Mouse (Mus musculus) spleen, postnatal 10 days (tissue): ENCODE data around the gene Tctex1d4.

ENCODE experiments used
- DNase-seq, 2 experiments: peaks; one replicate each; pipeline ENCODE4 v3.0.0; 2021 to 2022; ENCODE audit warnings: low spot score in 2 of 2

Tctex1d4 gene

DNA sequence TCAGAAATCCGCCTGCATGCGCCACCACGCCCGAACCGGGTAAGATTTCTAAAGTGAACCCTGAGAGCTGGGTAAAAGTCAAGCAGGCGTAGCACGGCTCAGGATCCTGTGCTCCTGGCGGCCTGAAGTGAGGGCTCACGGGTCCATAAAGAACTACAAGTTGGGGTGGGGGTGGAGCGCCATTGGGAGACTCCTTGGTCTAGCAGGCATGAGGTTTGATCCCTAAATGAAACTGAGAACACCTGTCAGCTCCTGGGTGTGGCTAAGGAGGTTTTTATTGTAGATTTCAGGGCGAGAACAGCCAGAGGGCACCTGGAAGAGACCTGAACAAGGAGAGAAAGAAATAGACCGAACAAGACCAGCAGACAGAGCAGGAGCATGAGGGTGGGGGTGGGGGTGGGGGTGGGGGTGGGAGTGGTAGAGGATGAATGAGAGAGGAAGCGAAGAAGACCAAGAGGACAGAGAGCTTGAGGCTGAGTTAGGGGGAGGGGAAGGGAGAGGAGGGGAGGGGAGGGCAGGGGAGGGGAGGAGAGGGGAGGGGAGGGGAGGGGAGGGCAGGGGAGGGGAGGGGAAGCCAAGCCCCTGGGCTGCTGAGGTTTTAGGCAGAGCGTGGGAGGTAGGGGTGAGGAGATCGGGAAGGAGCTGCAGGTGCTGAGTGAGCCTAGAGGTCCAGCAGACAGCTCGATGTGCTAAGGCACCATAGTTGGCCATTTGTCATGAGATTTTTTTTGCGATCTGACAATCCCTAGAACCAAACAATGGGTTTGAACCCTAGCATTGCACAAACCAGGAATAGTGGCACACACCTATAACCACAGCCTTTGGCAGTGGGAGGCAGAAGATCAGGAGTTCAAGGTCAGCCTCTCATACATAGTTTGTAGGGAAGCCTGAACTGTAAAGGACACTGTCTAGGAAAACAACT, 12.0 kb downstream of the Tctex1d4 start:
- DNase-seq = no peak

DNA sequence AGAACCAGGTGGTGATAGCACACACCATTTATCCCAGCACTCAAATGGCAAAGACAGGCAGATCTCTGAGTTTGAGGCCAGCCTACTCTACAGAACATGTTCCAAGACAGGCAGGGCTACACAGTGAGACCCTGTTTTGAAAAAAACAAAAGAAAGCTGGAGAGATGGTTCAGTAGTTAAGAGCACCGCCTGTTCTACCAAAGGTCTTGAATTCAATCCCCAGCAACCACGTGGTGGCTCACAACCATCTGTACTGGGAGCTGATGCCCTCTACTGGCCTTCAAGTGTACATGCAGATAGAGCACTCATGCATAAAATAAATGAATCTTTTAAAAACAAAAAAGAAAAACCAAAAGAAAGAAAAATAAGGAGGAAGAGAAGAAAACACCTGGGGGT, 12.6 kb downstream of the Tctex1d4 start:
- peak in 1 of 2 experiments; percentile 57 for DNase-seq

DNA sequence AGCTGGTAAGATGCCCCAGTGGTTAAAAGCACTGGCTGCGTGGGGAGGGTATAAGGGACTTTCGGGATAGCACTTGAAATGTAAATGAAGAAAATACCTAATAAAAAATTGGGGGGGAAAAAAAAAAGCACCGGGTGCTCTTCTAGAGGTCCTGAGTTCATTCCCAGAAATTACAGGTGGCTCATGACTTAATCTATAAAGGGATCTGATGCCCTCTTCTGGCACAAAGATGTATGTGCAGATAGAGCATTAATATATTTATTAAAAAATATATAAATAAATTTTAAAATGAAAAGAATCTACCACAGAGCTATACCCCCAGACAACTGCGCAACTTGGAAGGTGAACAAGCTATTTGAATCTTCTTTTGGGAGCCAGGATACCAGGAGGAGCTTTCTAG, 14.0 kb downstream of the Tctex1d4 start:
- no peak for DNase-seq

DNA sequence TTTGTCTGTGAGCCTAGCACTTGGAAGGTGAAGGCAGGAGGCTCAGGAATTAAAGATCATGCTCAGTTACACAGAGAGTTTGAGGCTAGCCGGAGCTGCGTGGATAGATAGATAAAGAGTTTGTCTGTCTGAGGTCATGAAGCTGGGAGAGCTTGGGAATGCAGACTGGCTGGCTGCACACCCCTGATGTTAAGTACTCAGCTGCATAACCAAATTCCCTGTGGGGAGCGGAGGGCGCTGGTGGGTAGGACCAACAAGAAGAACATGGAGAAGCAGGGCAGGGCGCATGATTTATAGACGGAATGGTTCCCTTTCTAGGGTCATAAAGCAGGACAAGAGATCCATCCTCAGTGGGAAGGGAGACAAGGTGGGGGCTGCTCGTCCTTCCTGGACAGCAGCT, 16.4 kb downstream of the Tctex1d4 start:
- DNase-seq = no peak

DNA sequence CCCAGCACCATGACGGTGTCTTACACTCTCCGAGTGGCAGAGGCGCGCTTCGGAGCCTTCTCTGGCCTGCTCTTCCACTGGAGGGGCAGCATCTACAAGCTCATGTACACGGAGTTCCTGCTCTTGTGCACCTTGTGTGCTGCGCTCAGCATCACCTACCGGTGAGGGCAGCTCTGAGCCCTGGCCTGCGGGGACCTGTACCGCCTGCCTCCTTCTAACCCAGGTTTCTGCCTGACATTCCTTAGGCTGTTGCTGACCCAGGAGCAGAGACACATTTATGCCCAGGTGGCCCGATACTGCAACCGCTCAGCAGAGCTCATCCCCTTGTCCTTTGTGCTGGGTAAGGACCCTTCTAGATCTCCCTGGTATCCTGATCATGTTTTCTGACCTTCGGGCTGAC, 18.7 kb downstream of the Tctex1d4 start:
- DNase-seq = no peak

DNA sequence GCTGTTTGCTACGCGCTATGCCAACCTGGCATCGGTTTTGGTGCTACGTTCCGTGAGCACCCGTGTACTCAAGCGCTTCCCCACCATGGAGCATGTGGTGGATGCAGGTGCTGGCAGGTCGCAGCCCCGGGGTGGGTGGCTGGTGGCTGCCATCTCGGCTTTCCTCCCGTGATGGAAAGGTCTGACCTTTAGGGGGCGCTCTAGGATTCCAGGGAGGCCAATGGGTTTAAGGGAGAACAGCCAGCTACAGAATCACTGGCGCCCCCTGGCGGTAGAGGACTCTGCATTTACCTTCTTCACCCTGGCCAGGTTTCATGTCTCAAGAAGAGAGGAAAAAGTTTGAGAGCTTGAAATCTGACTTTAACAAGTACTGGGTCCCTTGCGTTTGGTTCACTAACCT, 19.6 kb downstream of the Tctex1d4 start:
- DNase-seq = peak; percentile 87 to 97

DNA sequence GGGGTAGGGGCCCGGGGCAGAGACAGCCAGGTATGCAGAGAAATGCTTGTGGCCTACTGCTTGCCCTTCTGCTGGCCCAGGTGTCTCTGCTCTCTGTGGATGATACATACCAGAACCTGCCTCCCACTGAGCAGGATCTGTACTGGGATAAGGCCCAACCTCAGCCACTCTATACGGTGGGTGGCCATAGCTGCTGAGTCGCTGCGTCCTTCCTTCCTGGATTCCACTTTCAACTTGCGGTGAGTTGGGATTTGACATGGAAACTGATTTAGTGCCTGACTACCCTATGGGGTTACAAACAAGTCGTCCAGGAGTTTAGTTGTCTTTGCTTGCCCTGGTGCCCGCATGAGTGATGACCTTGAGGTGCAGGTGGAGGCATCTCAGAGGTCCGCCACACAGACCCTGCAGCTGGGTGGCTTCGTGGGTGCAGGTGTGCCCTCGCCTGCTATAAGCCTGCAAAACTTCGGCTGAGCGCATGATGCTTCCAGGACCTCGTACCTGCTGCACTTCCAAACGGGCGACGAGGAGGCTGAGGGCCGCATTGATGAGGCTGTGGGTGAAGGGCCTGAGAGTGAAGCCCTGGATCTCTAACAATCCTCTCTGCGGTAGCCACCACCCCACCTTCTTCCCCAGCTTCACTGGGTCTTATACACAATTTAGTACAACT, 21.6 kb downstream of the Tctex1d4 start:
- no peak for DNase-seq

DNA sequence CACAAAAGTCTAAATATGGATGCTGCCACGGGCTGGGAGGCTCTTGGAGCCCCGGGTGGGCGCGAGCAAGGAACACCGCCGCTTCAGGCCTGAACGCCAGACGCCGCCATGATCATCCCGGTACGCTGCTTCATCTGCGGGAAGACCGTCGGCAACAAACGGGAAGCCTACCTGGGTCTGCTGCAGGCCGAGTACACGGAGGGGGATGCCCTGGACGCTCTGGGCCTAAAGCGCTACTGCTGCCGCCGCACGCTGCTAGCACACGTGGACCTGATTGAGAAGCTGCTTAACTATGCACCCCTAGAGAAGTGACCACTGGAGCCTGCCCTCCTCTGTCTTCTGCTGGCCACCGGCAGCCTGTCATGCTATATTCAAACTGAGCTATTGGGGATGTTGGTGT, 22.2 kb downstream of the Tctex1d4 start:
- DNase-seq = no peak

DNA sequence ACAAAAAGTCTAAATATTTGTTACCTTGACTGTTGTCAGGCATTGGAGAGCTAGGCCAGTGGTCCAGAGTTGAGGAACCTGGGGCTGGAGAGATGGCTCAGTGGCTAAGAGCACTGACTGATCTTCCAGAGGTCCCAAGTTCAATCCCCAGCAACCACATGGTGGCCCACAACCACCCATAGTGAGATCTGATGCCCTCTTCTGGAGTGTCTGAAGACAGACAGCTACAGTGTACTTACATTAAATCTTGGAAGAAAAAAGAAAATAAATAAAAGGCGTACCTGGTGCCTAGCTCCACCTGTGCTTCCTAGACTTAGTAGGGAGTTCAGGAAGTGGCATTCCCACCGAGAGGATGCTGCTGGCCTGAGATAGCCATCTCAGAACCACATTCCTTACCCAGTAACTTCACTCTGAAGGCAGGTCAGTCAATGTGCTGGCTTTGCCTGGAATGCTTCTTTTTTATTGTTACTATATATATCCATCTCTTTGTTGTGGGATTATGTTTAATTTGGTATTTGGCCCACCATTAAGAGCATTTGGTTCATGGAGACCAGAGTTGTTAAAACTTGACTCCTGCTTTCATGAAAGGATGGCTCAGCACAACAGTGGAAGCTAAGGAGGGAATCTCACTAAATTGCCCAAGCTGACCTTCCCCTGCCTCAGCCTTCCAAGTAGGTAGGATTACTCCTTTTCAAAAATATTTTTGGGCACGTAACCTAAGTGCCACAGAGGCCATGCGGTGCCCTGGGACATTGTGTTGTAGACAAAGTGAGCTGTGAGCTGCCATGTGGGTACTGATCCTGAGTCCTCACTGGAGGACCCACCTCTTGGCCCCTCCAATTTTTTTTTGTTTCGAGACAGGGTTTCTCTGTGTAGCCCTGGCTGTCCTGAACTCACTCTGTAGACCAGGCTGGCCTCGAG, 23.0 kb downstream of the Tctex1d4 start:
- no peak for DNase-seq

DNA sequence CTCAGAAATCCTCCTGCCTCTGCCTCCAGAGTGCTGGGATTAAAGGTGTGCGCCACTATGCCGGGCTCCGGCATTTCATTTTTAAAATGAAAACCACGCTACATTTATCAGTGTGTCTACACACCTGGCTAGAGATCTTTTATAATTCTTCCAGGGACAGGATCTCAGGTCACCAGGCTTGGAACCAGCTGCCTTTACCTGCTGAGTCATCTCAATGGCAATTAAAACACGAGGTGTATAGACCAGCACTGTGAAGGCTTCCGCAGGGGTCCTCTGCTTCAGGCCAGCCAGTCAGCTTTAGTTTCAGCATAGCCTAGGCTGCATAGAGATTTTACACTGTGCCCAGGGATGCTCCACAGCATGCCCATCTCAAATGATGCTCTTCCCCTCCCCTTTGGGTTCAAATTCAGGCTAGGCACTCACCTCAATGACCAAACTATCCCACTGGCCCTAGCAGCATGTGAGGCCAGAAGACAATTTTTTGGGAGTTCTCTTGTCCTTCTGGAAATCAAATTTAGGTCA, 23.7 kb downstream of the Tctex1d4 start:
- no peak for DNase-seq

DNA sequence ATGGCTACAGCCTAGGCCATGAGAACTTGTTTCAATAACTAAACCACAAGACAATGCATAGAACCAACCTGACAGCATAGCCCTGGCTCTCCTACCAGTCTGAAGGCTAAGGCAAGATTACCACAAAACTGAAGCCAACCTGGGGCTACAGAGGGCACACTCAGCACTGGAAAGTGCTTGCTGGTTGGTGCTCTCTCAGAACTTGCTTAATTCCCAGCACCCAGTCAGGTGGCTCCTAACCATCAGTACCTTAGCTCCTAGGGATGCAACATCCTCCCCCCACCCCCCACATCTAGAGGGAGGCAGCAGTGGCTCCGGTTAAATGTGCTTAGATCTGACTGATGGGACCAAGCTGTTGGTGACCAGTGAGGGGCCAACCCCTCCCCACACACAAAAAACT, 24.8 kb downstream of the Tctex1d4 start:
- DNase-seq = no peak

DNA sequence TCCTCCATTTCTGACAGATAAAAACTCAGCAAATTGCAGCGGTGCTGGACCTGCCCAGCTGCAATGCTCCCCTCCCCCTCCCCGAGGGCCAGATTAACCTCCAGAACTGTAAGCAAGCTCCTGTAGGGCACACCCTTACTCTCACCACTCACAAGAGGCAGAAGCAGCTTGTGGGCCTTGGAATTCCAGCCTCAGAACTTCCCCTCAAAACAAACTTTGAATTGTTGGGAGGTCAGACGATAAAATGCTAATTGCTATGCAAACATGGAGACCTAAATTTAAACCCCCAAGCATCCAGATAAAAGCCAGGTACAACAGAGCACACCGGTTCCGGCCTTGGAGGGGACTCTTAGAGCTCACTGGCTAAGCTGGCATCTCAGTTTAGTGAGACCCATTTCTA, 26.1 kb downstream of the Tctex1d4 start:
- peak in 1 of 2 experiments; percentile 19 for DNase-seq

DNA sequence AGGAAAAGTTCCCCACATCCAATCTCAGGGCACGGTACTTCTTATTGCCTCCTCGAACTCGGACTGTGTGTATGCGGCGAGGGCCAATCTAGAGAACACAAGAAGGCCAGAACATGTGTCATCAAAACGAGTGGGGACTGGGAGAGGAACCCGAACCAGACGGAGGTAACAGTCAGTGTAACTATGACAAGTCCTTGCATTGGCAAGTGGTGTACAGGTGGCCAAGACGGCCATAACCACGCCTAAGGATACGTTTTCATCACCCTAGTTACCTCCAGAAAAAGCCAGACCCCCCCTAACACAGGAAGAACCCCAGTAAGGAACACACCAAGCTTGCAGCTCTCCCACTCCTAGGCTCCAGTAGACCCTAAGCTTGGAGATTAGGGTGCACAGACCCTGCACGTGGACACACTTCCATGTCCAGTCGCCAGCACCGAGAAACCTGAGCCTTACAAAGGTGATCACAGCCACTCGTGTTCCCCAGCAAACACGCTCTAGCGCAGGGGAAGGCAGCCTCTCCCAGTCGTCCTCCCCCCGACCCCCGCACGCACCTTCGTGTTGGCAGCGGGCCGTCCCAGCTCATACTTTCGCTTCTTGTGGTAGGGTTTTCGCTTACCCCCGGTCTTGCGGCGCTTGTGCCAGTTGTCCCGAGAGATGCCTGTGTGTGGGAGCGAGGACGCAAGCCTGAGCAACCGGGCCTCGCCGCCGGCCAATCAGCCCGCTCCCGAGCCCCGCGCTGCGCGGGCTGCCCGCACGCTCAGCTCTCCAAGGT, 28.6 kb downstream of the Tctex1d4 start:
- peak in 1 of 2 experiments; percentile 35 for DNase-seq

DNA sequence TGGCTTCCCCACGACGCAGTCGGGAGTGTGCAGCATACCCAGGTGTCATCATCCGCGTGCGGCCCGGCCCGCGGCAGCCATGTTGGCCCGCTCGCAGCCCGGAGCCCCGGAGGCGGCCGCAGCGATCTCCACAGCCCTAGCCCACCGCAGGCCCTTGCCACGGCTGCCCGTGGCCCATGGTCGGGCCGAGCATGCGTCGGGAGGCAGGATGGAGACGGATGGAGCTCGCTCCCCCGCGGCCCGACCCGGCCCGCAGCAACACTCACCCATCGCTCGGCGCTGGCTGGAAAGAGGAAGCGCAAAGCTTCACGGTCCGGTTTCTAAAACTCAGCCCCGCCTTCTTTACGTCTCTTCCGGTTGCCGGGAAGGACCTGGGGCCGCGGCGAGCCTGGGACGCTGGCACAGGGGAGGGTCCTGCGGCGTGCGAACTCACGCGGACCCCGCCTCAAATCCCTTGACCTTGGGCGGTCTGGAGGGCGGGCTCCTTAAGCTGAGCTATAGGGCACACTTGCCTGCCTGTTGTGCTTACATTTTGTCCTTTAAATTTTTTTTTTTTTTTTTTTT, 29.3 kb downstream of the Tctex1d4 start, which contains the start of gene Rps8:
Gene Rps8 (minus strand): TSS at position 452 of the 564 bp plus-strand sequence.
- peak; percentile 82 to 85 for DNase-seq

DNA sequence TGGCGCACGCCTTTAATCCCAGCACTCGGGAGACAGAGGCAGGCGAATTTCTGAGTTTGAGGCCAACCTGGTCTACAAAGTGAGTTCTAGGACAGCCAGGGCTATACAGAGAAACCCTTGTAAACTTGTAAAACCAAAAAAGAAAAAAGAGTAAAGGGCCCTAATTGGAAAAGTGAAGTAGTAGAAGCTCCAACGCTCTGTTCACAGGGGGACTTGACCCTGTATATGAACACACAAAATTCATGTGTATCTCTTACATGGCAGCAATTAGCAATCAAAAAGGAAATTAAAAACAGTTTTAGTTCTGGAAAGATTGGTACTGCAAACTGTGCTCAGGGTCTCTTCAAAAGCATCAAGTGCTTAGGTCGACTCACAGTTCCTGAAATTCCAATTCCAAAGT, 29.8 kb downstream of the Tctex1d4 start:
- no peak for DNase-seq

DNA sequence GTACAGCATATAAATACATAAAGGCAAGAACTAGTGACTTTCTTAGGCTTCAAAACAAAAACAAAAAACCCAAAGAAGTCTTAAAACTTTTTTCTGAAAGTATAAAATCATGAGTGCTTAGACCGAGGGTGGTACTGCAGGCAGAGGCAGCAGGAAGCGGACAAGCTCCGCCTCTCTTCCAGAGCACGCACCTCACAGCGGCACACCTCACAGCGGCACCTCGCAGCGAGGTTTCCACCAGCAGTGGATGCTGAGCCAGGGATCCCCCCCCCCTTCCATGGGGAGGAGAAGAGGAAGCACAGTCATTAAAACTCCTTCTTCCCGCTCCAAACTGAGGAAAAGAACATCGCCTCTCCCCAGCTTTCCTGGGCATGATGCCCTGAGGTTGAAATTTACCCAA, 33.1 kb downstream of the Tctex1d4 start:
- no peak for DNase-seq

DNA sequence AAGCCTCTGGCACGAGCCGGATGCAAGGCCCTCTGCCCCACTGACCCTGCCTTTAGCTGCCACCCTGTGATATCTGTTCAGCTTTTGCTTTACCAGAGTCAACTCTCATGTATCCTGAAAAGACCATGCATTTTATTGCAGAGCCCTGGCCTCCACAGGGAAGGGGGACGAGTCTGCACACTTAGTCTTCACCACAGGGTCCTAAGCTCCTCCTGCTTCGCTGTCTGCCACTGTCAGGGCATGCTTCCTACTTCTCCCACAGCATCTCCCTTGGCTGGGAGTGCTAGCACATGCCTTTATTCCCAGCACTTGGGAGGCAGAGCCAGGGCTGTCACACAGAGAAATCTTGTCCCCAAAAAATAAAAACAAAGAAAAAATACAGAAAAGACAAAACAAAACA, 34.6 kb downstream of the Tctex1d4 start:
- DNase-seq = no peak

DNA sequence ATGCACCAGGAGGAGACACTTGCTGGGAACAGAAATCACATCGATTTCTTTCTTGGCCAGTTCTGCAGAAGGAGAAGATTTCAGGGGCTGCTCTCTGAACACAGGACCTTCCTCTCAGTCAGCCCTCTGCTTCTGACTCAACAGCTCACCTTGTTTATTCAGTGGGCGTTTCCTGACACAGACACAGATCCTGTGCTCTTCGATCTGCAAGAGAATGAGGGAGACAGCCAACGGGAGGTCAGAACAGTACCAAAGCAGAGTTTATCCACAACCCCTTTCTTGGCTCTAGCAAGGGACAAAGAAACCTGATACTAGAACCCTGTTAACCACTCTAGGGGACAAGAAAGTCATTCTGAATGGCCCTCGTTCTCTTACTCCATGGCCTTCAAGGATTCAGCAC, 43.3 kb downstream of the Tctex1d4 start:
- no peak for DNase-seq
